Mouse (Mus musculus) spleen, adult 2 months (tissue): ENCODE measurements around the gene AC141477.1.

Experiments
- CTCF ChIP-seq: fragments of 200-500 bp; IDR thresholded peaks from 2 replicates; pipeline ENCODE4 v1.5.1; 2011; ENCODE audit warnings: mild to moderate bottlenecking, inconsistent platforms; ENCODE audit not compliant: insufficient read depth, insufficient read length, insufficient replicate concordance; ENCODE audit errors: extremely low read depth
- POLR2A ChIP-seq: fragments of 200-500 bp; IDR thresholded peaks from 2 replicates; pipeline ENCODE4 v1.6.1; 2011; ENCODE audit warnings: low read depth, low read length, inconsistent platforms

- TF ChIP-seq POLR2A = no peak
- no peak for TF ChIP-seq CTCF
Observed at GRCm38 (mm10) chr10:76447406-76448229, 7.4 kb upstream of the AC141477.1 start.
